Mouse (Mus musculus): Measurements from ENCODE around the gene Atp13a2. TPM values are rescaled to one million over a fixed set of nuclear protein-coding genes. Genes with fewer than 3 reads are reported as not detected.

Atp13a2 gene
- polyA plus RNA-seq (2014; fragmentation: Illumina TruSeq; extraction: RNeasy Lipid Tissue Mini Kit (QIAGEN cat#74804); ENCODE audit: low read depth, low replicate concordance): 2.1 TPM

DNA sequence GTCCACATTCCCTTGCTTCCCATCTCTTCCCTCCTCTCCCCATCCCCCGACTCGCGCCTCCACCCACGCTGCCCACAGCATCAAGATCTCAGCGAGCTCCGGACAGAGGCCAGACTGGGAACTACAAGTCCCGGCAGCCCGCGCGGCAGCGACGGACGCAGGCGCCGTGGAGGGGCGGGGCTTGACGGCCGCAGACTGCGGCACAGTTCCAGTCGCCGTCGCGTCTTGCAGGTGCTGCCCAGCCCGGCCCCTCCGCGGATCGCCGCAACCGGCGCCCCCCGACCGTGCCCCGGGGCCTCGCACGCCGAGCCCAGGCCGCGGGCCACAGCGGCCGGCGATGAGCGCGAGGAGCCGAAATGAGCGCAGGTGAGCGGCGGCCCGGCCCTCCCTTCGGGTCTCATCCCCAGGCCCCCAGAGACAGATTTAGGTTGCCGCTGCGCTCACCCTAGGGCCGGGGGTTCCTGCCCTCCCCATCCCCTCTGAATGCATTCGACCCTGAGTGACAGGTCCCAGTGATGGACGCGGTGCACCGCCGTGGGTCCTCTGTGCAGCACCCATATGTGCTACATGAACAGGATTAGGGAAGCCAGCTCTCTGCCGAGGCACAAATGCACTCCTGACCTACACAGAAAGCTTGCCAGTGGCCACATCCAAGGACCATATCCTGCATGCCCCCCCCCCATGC is at the start of gene Atp13a2:
Gene Atp13a2, plus strand, starts transcription at position 163 of the 685 bp plus-strand sequence.

GRCm38 (mm10) chr4:140960781-140961466 is 25.7 kb upstream of the Atp13a2 start, which contains the start of gene Sdhb:
Gene Sdhb, plus strand, starts transcription at chr4:140961203.

GRCm38 (mm10) chr4:141010118-141010517 is 23.4 kb downstream of the Atp13a2 start, which contains the start of gene Mfap2:
Gene Mfap2, plus strand, starts transcription at chr4:141010418.

Other genes starting within 250 kb of the Atp13a2 start
- 1.9 TPM for gene Padi6, start 244.2 kb upstream of the Atp13a2 start, polyA plus RNA-seq (2014; fragmentation: Illumina TruSeq; extraction: RNeasy Lipid Tissue Mini Kit (QIAGEN cat#74804); ENCODE audit: low read depth, low replicate concordance)
- gene Padi4, start 212.6 kb upstream of the Atp13a2 start, polyA plus RNA-seq (2014; fragmentation: Illumina TruSeq; extraction: RNeasy Lipid Tissue Mini Kit (QIAGEN cat#74804); ENCODE audit: low read depth, low replicate concordance): not detected
- 0.45 TPM for gene Padi3, start 176.2 kb upstream of the Atp13a2 start, polyA plus RNA-seq (2014; fragmentation: Illumina TruSeq; extraction: RNeasy Lipid Tissue Mini Kit (QIAGEN cat#74804); ENCODE audit: low read depth, low replicate concordance)
- gene Padi1, start 141.1 kb upstream of the Atp13a2 start, polyA plus RNA-seq (2014; fragmentation: Illumina TruSeq; extraction: RNeasy Lipid Tissue Mini Kit (QIAGEN cat#74804); ENCODE audit: low read depth, low replicate concordance): not detected
- 0.69 TPM for gene Padi2, start 80.5 kb upstream of the Atp13a2 start, polyA plus RNA-seq (2014; fragmentation: Illumina TruSeq; extraction: RNeasy Lipid Tissue Mini Kit (QIAGEN cat#74804); ENCODE audit: low read depth, low replicate concordance)
- 41.8 TPM for gene Sdhb, start 25.7 kb upstream of the Atp13a2 start, polyA plus RNA-seq (2014; fragmentation: Illumina TruSeq; extraction: RNeasy Lipid Tissue Mini Kit (QIAGEN cat#74804); ENCODE audit: low read depth, low replicate concordance)
- gene Mfap2, start 23.5 kb downstream of the Atp13a2 start, polyA plus RNA-seq (2014; fragmentation: Illumina TruSeq; extraction: RNeasy Lipid Tissue Mini Kit (QIAGEN cat#74804); ENCODE audit: low read depth, low replicate concordance): not detected
- gene Crocc, start 73.7 kb downstream of the Atp13a2 start, polyA plus RNA-seq (2014; fragmentation: Illumina TruSeq; extraction: RNeasy Lipid Tissue Mini Kit (QIAGEN cat#74804); ENCODE audit: low read depth, low replicate concordance): 1.5 TPM
- 3.5 TPM for gene Necap2, start 91.5 kb downstream of the Atp13a2 start, polyA plus RNA-seq (2014; fragmentation: Illumina TruSeq; extraction: RNeasy Lipid Tissue Mini Kit (QIAGEN cat#74804); ENCODE audit: low read depth, low replicate concordance)
- gene Spata21, start 101.5 kb downstream of the Atp13a2 start, polyA plus RNA-seq (2014; fragmentation: Illumina TruSeq; extraction: RNeasy Lipid Tissue Mini Kit (QIAGEN cat#74804); ENCODE audit: low read depth, low replicate concordance): 144 TPM
- gene Szrd1, start 152.9 kb downstream of the Atp13a2 start, polyA plus RNA-seq (2014; fragmentation: Illumina TruSeq; extraction: RNeasy Lipid Tissue Mini Kit (QIAGEN cat#74804); ENCODE audit: low read depth, low replicate concordance): 4.6 TPM
- 3.9 TPM for gene Fbxo42, start 161.0 kb downstream of the Atp13a2 start, polyA plus RNA-seq (2014; fragmentation: Illumina TruSeq; extraction: RNeasy Lipid Tissue Mini Kit (QIAGEN cat#74804); ENCODE audit: low read depth, low replicate concordance)
- 0.50 TPM for gene Rsg1, start 227.1 kb downstream of the Atp13a2 start, polyA plus RNA-seq (2014; fragmentation: Illumina TruSeq; extraction: RNeasy Lipid Tissue Mini Kit (QIAGEN cat#74804); ENCODE audit: low read depth, low replicate concordance)